Mouse (Mus musculus): ENCODE measurements around the gene Plekhm2. TPM values are rescaled to one million over a fixed set of nuclear protein-coding genes. Genes with fewer than 3 reads are reported as not detected.

The Plekhm2 gene
- total RNA-seq, 2 experiments from 2014 or later, result 55.5 to 60.5 TPM

DNA sequence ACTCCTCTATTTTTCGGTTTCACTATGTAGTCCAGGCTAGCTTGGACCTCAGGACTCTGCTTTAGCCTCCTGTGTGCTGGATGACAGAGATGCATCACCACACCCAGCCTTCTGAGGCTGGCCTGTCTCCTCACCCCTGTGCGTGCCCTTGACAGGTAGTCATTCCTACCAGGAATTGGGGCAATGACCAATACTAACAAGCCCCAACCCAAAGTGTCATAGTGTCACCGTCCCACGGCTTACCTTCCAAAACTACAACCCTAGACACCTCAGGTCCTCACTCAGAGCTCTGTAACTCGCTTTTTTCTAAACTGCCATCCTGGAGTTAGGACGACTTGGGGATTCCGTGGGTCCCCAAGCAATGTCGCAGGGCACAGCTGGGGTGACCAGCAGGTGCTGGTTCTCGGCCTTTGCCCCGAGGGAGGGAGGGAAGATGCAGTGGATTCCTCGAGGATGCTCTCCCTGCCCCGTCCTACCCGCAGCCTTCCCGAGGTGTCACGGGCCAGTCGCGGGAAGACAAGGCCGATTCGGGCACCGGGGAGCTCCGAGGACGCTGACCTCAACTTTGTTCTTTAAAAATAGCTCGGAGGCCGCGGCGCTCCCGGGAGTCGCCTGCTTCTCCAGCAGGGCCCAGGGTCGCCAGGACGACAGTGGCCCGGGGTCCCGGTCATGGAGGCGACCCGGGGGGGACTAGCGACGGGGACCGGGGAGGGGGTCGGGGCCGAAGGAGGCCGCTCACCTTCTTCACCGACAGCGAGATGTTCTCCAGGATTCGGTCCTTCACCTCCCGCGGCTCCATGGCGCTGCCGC lies 1.4 kb downstream of the Plekhm2 start:
- no peak for DNase-seq (ENCODE audit: low spot score in 2 of 2)

DNA sequence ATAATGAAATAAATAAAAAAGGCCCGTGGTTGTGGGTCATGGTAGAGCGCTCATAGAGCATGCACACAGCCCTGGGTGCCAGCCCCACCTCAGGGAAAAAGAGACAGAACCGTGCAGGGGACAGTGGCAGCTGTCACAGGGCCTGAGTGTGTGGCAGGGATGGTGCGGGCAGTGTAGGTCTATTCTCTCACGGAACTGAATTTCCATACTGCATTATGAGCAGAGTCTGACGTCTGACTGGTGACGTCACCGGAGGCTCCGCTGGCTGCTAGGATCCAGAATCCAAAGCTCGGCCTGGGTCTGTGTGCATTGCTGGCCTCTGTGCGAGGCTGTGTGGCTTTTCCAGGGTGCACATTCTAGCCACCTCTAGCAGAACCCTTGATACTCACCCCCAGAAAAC lies 3.8 kb downstream of the Plekhm2 start:
- no peak for DNase-seq (ENCODE audit: low spot score in 2 of 2)

DNA sequence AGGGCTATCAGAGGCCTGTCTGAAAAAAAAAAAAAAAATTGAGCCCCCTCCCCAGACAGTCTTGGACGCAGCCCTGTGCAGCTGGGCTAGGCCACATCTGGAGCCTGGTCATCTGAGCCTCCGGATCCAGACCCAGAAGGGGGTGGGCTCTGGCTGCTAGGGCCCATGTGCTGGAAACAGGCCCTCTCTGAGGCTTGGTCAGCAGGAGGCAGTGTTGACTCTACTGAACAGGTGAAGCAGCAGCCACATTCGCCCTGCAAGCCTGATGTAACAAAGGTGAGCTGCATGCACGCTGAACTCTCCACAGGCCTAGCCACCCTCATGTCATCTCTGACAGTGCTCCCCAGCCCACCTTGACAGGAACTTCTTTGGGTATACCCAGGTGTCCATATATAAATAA lies 5.0 kb downstream of the Plekhm2 start:
- no peak for DNase-seq (ENCODE audit: low spot score in 2 of 2)

DNA sequence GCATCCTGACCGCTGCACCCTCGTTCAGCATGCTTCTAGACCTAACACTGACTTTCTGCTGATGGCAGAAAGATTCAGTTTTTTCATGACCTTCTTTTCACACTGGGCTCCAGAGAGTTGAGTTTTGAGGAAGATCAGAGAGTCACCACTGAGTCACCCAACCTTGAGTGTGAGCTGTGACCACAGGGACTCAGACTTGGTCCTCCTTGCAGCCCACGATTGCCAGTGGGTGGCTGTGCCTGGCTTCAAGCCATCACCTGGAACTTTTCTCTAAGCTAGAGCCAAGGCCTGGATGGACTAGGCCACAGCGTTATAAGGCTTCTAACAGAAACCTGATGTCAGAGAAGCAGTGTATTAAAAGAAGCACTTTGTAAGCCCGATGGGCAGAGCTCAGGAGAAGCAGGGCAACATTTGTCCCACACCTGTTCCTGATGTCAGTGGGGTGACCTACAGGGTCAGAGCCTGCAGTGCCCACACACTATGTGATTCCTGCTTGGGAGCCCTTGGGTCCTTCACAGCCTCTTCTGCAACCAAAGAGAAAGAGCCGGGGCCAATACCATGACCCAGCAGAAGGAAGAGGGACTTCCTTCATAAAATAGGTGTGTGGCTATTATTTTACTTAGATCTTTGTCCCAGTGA lies 5.7 kb downstream of the Plekhm2 start:
- no peak for DNase-seq (ENCODE audit: low spot score in 2 of 2)

DNA sequence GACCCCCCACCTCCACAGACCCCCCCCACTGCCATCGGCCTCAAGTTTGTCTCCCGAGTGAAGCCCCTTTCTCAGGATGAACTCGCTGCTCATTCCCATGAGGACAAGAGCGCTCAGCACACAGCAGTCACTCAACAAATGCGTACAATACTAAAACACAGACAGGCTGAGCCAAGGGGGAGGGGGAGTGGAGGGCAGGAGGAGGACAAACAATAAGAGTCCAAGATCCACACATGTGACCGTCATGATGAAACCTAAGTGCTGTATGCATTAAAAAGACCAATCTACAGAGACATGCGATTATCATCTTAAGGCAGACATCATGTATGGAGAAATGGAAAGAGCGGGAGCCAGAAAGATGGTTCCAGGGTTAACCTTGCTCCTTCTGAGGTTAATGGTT lies 7.8 kb downstream of the Plekhm2 start:
- DNase-seq (ENCODE audit: low spot score in 2 of 2), result no peak

DNA sequence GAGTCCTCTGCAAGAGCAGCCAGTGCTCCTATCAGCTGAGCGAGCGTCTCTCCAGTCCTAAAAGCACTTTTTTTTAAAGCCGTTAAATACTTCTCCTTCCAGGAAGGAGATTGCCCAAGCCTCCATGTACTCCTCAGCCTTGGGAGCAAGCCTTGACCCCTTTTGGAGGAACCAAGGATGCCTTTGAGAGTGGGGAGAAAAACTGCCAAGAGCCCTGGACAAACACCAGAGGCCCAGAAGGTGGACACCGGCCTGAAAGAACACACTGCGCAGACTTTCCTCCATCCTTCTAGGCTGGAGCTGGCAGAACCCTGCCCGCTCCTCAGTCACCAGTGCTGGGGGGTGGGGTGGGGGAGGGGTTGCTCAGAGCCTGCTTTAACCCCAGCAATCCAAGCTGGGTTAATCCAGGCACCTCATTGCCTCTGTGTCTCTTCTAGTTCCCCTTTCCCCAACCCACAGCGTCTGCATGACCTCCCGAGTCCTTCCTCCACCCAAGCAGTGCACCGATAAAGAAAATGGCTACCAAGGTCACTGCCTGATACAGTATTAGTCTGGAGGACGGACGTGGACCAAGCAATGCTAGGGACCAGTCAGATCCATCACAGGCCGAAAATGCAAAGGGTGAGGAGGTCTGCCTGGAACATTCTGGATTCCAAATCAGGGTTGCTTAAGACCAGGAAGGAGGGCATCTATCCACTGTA lies 8.6 kb downstream of the Plekhm2 start:
- DNase-seq (ENCODE audit: low spot score in 2 of 2), result no peak

DNA sequence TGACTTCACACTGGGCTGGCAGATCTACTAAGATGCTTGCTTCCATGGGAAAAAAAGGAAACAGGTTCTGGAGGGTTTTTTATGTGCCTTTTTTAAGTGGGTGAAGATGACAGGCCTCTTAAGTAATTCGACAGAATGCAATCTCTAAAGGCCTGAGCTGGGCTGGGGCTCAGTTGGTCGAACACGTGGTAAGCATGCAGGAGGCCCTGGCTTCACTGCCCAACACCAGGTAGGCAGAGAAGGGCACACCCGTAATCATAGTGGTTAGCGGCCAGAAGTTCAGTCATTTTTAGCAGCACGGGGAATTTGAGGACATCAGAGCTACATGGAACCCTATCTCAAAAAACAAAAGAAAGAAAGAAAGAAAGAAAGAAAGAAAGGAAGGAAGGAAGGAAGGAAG lies 10.2 kb downstream of the Plekhm2 start:
- DNase-seq (ENCODE audit: low spot score in 2 of 2), result no peak

DNA sequence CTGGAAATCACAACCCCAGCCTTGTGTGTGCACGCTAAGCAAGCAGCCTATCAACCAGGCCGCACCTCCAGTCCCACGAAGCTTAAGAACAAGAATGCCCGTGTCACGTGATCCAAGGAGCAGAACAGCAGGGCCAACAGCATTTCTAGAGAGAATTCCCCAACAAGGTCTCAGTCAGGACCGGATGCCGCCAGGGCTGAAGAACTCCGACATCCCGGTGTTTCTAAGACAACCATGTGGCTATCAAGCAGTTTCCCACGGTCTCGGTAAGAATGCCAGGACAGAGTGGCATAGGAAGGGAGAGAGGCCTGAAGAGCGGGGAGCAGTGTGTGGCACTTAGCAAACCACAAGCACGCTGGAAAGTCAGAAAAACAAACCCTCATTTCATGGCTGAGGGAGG lies 10.9 kb downstream of the Plekhm2 start:
- DNase-seq (ENCODE audit: low spot score in 2 of 2), result no peak

DNA sequence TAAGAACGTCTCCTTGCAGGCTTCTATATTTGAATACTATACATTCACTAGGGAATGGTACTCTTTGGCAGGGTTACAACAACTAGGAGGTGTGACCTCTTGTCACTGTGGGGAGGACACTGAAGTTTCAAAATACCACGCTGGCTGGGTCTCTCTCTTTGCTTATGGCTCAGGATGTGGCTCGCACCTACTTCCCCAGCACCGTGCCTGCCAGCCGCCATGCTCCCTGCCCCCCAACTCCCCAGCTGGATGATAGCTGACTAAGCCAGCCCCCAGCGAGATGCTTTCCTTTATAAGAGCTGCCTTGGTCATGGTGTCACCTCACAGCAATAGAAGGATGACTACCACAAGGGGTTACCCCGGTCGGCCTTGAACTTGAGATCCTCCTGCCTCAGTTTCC lies 11.7 kb downstream of the Plekhm2 start:
- no peak for DNase-seq (ENCODE audit: low spot score in 2 of 2)

DNA sequence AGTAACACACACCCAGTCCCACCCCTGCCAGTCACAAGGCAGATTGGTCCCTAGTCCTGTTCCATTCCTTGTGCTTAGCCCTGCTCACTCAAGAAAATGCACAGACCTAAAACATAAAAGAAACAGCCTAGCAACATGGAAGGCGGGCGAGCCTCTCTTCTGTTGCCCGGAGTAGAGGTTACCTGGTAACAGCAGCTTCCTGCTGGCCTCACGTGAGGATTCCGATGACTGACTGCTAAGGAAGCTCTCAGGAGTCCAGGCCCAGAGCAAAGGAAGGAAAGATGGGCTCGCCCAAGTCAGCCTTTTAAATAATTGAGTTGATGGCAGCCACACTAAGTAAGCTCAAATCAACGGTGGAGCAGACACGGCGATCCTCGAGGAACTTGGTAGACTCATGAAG lies 12.8 kb downstream of the Plekhm2 start:
- no peak for DNase-seq (ENCODE audit: low spot score in 2 of 2)

DNA sequence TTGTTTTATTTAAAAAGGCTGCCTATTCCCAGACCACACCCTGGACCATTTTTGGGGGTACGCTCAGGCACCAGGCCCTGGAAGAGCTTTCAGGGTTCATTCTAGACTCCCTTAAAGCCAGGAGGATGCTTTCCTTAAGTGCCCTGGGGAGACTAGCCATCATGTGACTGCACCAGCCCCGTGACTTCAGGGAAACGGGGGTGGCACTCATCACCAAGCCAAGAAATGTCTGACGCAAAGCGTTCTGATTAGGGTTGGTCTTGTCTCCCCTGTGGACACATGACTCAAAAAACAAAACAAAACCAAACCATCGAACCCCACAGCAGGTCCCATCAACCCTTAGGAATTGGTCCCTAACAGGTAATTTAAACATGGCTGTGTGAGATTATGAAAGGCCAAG lies 13.4 kb downstream of the Plekhm2 start:
- DNase-seq (ENCODE audit: low spot score in 2 of 2), result no peak

DNA sequence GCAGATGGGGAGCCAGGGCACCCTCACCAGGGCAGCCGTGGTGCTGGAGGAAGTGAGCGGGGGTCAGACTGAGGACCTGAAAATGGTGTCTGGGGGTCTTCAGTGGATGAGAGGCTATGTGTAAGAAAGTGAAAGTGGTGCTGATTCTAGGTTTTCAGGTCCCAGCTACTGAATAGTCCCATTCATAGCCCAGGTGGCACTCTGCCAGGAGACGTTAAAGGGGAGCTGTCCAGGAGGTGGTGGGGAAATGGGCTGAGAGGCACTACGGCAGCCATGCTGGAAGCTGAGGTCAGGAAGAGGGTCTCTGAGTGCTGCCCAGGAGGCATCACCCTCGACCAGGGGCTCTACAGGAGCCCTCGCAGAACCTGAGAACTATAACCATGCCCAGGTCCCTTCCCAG lies 15.5 kb downstream of the Plekhm2 start:
- DNase-seq (ENCODE audit: low spot score in 2 of 2), result no peak

DNA sequence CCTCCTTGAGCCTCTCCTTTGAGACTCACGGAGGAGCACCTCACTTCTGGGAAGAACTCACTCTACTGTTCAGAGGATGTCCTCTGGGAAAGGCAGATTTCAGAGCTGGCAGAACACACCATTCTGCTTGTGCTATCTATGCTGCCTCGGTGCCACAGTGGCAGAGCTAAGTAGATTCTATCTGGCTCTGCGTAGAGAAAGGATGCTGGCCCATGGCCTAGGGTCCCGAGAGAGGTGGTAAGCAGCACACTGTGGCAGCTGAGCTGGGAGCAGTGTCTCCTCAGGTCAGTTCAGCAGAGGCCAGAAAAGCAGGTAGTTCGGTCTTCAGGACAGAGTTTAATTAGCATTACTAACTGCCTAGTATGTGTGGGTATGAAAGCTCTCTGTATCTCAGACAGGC lies 16.4 kb downstream of the Plekhm2 start:
- no peak for DNase-seq (ENCODE audit: low spot score in 2 of 2)

DNA sequence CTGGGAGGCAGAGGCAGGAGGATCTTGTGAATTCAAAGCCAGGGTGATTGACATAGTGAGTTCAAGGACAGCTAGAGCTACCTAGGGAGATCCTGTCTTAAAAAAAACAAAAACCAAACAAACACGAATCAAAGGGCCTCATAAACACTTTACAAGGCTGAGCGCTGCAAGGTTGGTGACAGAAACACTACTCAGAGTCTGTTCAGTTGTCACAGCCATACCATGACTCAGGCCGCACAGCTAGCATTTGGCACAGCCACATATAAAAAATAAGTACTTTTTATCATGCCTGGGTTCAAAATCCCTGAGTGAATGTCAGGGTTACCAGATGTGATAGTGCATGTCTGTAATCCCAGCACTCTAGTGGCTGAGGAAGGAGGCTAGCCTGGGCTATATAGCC lies 17.5 kb downstream of the Plekhm2 start:
- DNase-seq (ENCODE audit: low spot score in 2 of 2), result no peak

DNA sequence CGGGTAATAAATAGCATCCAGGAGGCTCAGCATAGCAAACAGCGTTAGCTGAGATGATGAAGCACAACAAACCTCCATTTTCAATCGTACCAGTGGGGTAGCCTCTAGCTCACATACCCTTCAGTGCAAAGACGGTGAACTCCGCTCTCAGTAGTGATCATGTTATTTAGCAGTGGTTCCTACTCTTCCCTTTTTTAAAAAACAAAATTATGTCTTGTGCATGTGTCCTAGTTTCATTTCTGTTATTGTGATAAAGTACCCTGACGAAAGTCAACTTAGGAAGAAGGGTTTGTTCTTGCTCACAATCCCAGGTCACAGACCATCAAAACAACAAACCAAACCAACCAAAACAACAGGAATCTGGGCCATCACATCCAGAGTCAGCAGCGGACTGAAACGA lies 18.7 kb downstream of the Plekhm2 start:
- no peak for DNase-seq (ENCODE audit: low spot score in 2 of 2)

DNA sequence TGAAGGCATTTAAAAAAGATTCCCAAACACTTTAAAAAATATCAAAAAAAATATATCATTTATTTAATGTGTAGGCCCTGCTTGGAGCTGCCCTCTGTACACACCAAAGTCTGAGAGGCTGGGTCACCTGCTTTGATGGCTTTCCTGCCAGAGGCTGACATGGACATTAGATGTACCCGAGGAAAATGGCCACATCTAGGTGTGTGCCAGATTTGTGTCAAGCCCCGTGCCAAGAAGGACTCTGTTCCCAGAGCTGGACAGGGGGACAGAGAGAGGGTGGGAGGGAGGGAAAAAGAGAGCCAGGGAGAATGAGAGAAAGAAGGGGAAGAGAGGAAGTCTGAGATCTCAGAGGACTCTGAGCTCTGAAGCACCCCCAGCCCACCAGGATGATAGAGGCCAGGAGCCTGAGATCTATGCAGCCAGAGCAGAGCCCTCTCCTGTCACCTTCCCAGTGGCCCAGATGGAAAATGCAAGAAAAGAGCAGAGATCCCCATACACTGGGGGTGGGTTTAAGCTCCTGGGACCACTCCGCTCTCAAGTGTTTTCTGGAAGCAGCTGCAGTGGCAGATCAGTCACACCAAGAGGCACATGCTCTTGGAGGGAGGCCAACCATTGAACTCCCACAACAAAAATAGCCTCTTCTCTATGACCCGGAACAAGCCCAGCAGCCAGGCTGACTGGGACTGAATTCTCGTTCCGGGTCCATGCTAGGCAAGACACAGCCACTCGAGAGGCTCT lies 21.4 kb downstream of the Plekhm2 start:
- DNase-seq (ENCODE audit: low spot score in 2 of 2), result no peak

DNA sequence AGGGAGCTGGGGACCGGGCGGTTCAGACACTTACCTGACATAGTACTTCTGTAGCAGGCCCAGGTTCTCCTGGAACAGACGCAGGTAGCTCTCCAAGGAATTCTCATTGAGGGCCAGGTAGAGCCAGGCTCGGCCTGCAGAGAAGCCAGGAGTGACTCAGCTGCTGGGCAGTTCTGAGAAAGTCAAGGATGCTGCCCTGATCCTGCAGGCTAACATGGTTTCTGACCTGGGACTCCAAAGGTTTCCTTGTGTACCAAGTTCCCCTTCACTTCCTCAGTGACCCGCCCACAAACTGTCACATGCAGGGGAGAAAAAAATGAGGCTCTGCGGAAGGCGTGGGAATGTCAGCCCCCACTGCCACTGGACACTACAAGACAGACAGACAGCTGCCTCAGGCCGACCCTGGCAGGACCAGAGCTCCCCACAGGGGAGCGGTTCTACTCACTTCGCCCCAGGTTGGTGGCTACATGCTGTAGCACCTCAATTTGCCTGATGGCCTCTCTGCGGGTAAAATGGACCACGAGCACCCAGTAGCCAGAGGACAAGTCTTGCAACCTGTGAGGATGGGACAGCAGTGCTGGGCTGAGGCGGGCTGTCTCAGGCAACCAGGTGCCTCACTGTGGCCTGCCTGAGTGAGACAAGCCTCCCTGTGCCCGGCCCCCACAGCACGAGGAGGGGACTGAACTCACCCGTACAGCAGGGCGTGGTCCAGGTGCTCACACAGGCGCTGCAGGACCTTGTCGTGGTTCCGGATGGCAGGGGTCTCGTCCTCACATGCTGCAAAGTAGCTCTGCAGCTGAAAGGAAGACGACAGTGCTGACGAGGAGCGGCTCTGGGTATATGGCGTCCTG lies 22.5 kb downstream of the Plekhm2 start:
- DNase-seq (ENCODE audit: low spot score in 2 of 2), result no peak

DNA sequence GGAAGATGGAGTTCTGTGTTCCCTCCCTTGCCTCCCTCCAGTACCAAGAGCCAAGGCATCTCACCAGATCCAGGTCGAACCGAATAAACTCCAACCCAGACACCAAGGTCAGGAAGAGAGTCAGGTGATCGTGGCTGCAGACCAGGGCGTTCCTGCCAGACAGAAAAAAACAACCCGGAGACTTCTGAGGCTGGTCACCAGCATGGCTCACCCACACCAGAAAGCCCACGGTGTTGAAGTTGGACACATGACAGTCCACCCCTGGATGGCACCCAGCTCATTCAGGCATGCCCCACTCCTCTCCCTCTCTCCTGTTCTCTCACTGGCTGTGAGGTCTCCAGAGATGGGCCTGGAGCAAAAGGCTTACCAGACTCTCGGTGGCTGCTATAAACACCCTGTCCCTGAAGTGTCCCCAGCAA lies 23.3 kb downstream of the Plekhm2 start:
- DNase-seq (ENCODE audit: low spot score in 2 of 2), result no peak

DNA sequence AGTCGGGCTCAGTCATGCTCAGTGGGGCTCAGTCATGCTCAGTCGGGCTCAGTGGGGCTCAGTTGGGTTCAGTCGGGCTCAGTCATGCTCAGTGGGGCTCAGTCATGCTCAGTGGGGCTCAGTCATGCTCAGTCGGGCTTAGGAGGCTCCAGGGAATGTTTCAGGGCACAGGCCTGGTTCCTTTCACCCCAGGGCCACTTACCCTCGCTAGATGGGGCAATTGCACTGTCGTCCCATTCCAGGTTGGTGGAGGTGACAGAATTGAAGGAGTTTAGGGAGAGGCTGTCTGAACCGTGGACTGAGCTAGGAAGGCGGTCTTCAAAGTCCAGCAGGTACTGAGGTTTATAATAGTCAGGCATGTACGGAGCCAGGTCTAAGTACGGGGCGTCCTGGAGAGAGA lies 25.2 kb downstream of the Plekhm2 start:
- DNase-seq (ENCODE audit: low spot score in 2 of 2), result no peak

DNA sequence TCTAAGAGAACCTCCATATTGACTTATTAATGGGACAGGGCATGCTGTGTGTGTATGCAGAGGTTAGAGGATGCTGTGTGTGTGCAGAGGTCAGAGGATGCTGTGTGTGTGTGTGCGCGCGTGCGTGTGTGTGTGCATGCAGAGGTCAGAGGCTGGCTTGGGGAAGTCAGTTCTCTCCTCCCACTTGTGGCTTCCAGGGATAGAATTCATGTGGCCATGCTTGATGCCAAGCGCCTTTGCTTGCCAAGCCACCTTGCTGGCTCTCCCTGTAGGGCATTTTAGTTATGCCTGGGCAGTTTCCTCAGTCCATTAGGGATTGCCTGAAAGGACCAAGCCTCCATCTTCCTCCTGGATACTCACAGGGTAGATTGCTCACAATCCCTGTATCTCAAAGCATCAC lies 28.0 kb downstream of the Plekhm2 start:
- DNase-seq (ENCODE audit: low spot score in 2 of 2), result no peak

DNA sequence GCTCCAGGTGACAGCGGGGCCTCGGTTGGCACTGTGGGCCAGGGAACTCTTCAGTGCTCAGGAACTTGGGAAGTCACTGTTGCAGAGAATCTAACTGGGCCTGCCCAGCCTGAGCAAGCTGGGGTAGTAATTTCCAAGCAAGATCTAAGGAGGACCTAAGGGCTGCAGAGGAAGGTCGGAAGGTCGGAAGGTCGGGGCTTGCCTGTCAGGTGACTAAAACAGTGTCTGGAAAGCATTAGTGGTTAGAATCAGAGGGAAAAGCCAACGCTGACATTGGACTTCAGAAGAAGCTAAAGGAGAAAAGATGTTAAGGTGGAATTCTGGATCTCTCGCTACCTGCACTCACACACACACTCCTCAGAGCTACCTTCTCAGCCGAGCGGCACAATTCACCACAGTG lies 28.7 kb downstream of the Plekhm2 start:
- DNase-seq (ENCODE audit: low spot score in 2 of 2), result no peak

All from adrenal gland, postnatal 4 days (tissue).